Mouse (Mus musculus): ENCODE results near the gene Ctrc. TPM values are rescaled to one million over a fixed set of nuclear protein-coding genes. Genes with fewer than 3 reads are reported as not detected.

Ctrc gene
- total and polyA plus RNA-seq, 3 experiments = not detected

DNA sequence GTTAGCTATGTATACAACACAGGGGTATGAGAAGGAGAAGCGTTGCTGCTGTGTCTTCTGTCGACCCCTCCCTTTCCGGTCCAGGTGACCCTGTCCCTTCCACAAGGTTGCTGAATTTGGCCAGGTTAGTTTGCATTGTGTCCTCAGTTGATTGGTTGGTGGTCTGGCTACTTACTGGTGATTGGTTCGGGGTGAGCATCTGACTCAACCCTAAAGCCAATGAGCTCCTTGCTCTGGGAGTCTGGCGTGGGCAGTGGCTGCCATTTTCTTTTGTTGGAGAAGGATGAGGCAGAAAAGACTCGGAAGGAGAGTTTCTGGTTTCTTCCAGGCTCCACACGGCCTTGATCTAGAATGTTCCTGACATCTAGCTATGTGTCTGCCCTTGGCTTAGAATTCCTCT lies 26.8 kb downstream of the Ctrc start:
- Histone ChIP-seq H3K4me2 (ENCODE audit: insufficient read depth, low read depth, poor library complexity, severe bottlenecking) (no peak overlapping the region), H3K36me3 (replicated peaks in 1 of 2; ENCODE audit: control insufficient read depth in 1 of 2, insufficient read depth in 1 of 2, low read length in 1 of 2) (peaks cover 4 to 18% of the 10 kb centered on the region in 2 experiments), H3K4me3 (replicated peaks in 1 of 3; ENCODE audit: low read depth in 2 of 3, low read length in 2 of 3, poor library complexity in 1 of 3) (no peak overlapping the region), H3K9me3 (replicated peaks; ENCODE audit: low read length) (no peaks in the 10 kb centered on the region), H3K27ac (ENCODE audit: insufficient read depth, low read depth) (no peak overlapping the region), H3K9ac (ENCODE audit: insufficient read depth, low read depth) (no peak overlapping the region), H3K27me3 (replicated peaks) (no peaks in the 10 kb centered on the region), H3K4me1 (ENCODE audit: control insufficient read depth in 1 of 2, insufficient read depth in 2 of 2) (peaks cover 0 to 3% of the 10 kb centered on the region in 2 experiments; a peak in 1 of 4 replicates), H3K79me2 (replicated peaks; ENCODE audit: control insufficient read depth, extremely low read depth, insufficient read depth, poor library complexity, severe bottlenecking) (no peaks in the 10 kb centered on the region)
- dilution Hi-C loops (cut with MboI; ENCODE audit: extremely low pct_ligation_motif_present, extremely low pct_unique_long_range_greater_than_20kb, low sequenced_read_pairs) = no loop called here
- TF ChIP-seq TBP (conservative IDR thresholded peaks at IDR 0.05; ENCODE audit: low read depth, low read length) (no peak), MAX (IDR thresholded peaks at IDR 0.05; ENCODE audit: low read length) (no peak), EP300 (IDR thresholded peaks at IDR 0.05; ENCODE audit: low read length) (no peak), SMC3 (IDR thresholded peaks at IDR 0.05; ENCODE audit: low read depth, low read length) (no peak), BHLHE40 (IDR thresholded peaks at IDR 0.05; ENCODE audit: low read depth, low read length) (no peak), MXI1 (IDR thresholded peaks at IDR 0.05; ENCODE audit: low read depth, low read length) (no peak), TCF12 (IDR thresholded peaks at IDR 0.05; ENCODE audit: low read depth, low read length) (no peak), MYC (IDR thresholded peaks at IDR 0.05; ENCODE audit: low read depth, low read length) (no peak), CHD1 (IDR thresholded peaks at IDR 0.05; ENCODE audit: low read depth, low read length) (no peak), ZKSCAN1 (IDR thresholded peaks at IDR 0.05; ENCODE audit: borderline replicate concordance, low read depth, low read length) (no peak), KAT2A (IDR thresholded peaks at IDR 0.05; ENCODE audit: insufficient replicate concordance, low read length) (no peak), USF2 (conservative IDR thresholded peaks at IDR 0.05; ENCODE audit: low read depth, low read length) (no peak), PAX5 (IDR thresholded peaks at IDR 0.05; ENCODE audit: low read length) (no peak), ZC3H11A (IDR thresholded peaks at IDR 0.05; ENCODE audit: low read depth, low read length) (no peak), ELF1 (IDR thresholded peaks at IDR 0.05; ENCODE audit: low read depth, low read length) (no peak), RCOR1 (conservative IDR thresholded peaks at IDR 0.05; ENCODE audit: low read depth, low read length) (no peak), NRF1 (IDR thresholded peaks at IDR 0.05; ENCODE audit: low read depth, low read length) (no peak)
- in situ Hi-C loops (cut with MboI; ENCODE audit: low pct_ligation_motif_present, low pct_unique_long_range_greater_than_20kb, low sequenced_read_pairs) = no loop called here
- no peak for DNase-seq (ENCODE audit: extremely low read depth)

DNA sequence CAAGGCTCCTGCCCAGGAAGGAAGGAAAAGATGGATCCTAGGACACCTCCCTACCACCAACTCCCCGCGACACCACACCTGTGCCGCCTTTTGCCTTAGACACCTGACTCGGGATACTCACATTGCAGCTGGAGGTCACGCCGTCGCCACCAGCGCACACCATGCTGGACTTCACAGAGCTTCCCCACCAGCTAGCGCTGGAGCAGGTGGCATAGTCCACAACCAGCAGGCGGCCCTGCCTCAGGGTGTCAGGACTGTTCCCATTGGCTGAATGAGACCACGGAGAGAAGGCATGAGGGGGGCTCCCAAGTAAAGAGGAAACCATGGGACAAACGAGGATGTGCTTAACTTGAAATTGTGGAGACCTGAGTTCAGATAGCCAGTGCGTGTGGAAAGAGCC lies 27.3 kb downstream of the Ctrc start:
- in situ Hi-C loops (cut with MboI; ENCODE audit: low pct_ligation_motif_present, low pct_unique_long_range_greater_than_20kb, low sequenced_read_pairs) = no loop called here
- dilution Hi-C loops (cut with MboI; ENCODE audit: extremely low pct_ligation_motif_present, extremely low pct_unique_long_range_greater_than_20kb, low sequenced_read_pairs) = no loop called here
- Histone ChIP-seq H3K4me1 (ENCODE audit: control insufficient read depth in 1 of 2, insufficient read depth in 2 of 2) (peaks cover 0 to 3% of the 10 kb centered on the region in 2 experiments; a peak in 1 of 4 replicates), H3K4me3 (replicated peaks in 1 of 3; ENCODE audit: low read depth in 2 of 3, low read length in 2 of 3, poor library complexity in 1 of 3) (no peak overlapping the region), H3K27me3 (replicated peaks) (no peaks in the 10 kb centered on the region), H3K9ac (ENCODE audit: insufficient read depth, low read depth) (no peak overlapping the region), H3K27ac (ENCODE audit: insufficient read depth, low read depth) (no peak overlapping the region), H3K36me3 (replicated peaks in 1 of 2; ENCODE audit: control insufficient read depth in 1 of 2, insufficient read depth in 1 of 2, low read length in 1 of 2) (peaks cover 4 to 21% of the 10 kb centered on the region in 2 experiments), H3K9me3 (replicated peaks; ENCODE audit: low read length) (no peaks in the 10 kb centered on the region), H3K4me2 (ENCODE audit: insufficient read depth, low read depth, poor library complexity, severe bottlenecking) (no peak overlapping the region), H3K79me2 (replicated peaks; ENCODE audit: control insufficient read depth, extremely low read depth, insufficient read depth, poor library complexity, severe bottlenecking) (no peaks in the 10 kb centered on the region)
- DNase-seq (ENCODE audit: extremely low read depth) = no peak
- no peak for TF ChIP-seq ZNF384 (IDR thresholded peaks at IDR 0.05; ENCODE audit: low read depth, low read length)
- TF ChIP-seq NELFE (IDR thresholded peaks at IDR 0.05; ENCODE audit: low read depth, low read length) = no peak
- TF ChIP-seq NRF1 (IDR thresholded peaks at IDR 0.05; ENCODE audit: low read depth, low read length) = no peak
- no peak for TF ChIP-seq CHD2 (IDR thresholded peaks at IDR 0.05; ENCODE audit: low read length)
- no peak for TF ChIP-seq RAD21 (IDR thresholded peaks at IDR 0.05; ENCODE audit: low read depth, low read length)
- TF ChIP-seq ZMIZ1 (IDR thresholded peaks at IDR 0.05; ENCODE audit: low read depth, low read length) = no peak
- no peak for TF ChIP-seq ZC3H11A (IDR thresholded peaks at IDR 0.05; ENCODE audit: low read depth, low read length)
- no peak for TF ChIP-seq JUN (IDR thresholded peaks at IDR 0.05; ENCODE audit: insufficient read depth, low read depth, low read length)
- no peak for TF ChIP-seq PAX5 (IDR thresholded peaks at IDR 0.05; ENCODE audit: low read length)
- TF ChIP-seq RCOR1 (conservative IDR thresholded peaks at IDR 0.05; ENCODE audit: low read depth, low read length) = no peak
- no peak for TF ChIP-seq HCFC1 (IDR thresholded peaks at IDR 0.05; ENCODE audit: low read depth, low read length)
- no peak for TF ChIP-seq MAFK (IDR thresholded peaks at IDR 0.05; ENCODE audit: insufficient replicate concordance, low read length)
- TF ChIP-seq TCF12 (IDR thresholded peaks at IDR 0.05; ENCODE audit: low read depth, low read length) = no peak
- TF ChIP-seq KAT2A (IDR thresholded peaks at IDR 0.05; ENCODE audit: insufficient replicate concordance, low read length) = no peak
- no peak for TF ChIP-seq CHD1 (IDR thresholded peaks at IDR 0.05; ENCODE audit: low read depth, low read length)
- no peak for TF ChIP-seq GABPA (IDR thresholded peaks at IDR 0.05; ENCODE audit: insufficient replicate concordance, low read depth, low read length)
- TF ChIP-seq TBP (conservative IDR thresholded peaks at IDR 0.05; ENCODE audit: low read depth, low read length) = no peak
